Mouse (Mus musculus): ENCODE results near the gene C1qtnf5. TPM values are rescaled to one million over a fixed set of nuclear protein-coding genes. Genes with fewer than 3 reads are reported as not detected.

C1qtnf5 gene
- 7.2 and 7.8 TPM in 2 replicates for polyA plus RNA-seq (2015; fragmentation: Nextera tagmentation; extraction: Ambion mirVana)

DNA sequence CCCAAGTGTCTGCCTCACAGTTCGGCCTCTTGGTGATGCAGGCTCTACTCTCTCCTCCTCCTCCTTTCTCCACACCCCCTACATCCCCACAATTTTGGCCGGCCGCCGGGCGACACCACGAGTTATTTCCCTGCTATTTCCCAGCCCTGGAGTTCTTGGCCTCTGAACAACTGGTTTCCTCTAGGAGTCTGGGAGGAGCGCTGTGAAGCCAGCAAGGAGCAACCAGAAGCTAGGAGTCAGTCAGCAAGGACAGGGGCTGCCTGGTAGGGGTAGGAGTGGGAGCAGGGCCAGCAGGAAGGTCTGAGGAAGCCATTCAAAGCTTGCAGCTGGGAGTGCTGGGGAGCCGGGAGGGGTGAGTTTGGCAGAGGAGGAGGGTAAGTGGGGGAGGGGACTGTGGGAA, at the start of gene C1qtnf5:
TSS of gene C1qtnf5 (plus strand) at position 136 of the 400 bp plus-strand sequence.

DNA sequence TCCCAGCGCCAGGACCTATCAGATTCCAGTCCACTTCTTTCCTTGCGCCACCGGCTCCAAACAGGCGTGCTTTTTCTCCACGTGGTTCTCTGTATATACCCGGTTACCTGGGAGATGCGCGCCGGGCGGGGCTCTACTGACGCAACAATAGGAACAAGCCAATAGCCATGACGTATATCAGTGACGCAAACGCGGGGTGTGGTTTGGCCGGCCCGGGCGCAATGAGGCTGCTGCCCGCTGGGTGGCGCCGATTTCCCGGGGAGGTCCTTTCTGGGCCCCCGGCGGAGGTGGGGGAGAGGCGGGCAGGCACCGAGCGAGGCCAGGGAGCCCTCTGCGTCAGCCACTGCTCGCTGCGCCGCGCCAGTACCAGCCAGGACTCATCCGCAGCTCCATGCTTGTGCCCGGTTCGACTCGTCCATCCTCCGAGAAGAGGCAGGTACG, 40.2 kb upstream of the C1qtnf5 start, which contains the start of gene Usp2:
TSS of gene Usp2 (plus strand) at position 237 of the 441 bp plus-strand sequence.

DNA sequence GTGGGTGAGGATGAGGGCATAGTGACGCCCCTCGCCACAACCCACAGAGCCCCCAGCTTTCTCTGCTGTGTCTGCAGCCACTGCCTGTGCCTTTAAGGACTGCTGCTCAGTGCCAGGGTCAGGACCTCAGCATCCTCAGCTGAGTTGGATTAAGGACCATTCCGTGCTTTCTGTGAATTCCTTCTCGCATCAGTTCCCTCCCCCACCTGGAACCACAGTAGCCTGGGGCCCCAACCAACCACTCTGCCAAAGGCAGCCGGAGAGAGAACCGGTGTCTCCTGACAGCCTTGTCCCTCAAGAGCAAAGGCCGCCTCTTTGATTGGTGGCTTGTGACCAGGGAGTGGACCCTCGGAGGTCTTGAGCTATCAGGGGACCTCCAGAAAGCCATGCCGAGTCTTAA, 5.6 kb upstream of the C1qtnf5 start, which contains the start of gene Mfrp:
TSS of gene Mfrp (plus strand) at position 240 of the 400 bp plus-strand sequence.

DNA sequence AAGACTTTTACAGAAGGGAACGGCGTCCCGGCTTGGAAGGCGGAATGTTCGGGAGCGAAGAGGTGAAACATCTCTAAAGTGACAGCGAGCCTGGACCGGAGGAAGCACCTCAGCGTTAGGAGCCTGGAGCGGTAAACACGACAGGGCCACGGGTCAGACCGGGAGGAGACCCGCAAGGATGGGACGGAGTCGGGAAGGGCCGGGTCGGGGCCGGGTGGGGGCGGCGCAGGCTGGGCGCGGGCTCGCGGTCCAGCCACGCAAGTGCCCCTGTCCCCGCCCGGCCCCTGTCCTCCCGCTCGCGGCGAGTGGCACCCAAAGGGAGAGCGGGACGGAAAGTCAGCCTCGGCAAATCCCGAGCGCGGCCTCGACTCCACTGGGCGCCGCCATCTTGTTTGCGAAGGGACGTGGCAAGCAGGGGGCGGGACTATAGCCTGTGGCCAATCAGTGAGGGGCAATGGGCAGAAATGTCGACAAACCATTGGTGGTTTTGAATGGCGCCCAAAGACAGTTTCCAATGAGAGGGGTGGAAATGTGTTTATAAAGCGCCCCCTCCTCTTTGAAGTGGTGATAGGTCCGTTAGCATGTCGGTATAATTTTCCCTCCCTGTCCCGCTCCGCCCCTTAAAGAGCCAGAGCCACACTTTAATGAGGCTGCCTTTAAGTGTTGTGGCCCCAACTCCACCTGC, 6.2 kb downstream of the C1qtnf5 start, which contains the start of the genes Gm49380 and Rnf26:
TSS of gene Gm49380 (minus strand) at position 396 of the 685 bp plus-strand sequence.
TSS of gene Rnf26 (minus strand) at position 413 of the 685 bp plus-strand sequence.

DNA sequence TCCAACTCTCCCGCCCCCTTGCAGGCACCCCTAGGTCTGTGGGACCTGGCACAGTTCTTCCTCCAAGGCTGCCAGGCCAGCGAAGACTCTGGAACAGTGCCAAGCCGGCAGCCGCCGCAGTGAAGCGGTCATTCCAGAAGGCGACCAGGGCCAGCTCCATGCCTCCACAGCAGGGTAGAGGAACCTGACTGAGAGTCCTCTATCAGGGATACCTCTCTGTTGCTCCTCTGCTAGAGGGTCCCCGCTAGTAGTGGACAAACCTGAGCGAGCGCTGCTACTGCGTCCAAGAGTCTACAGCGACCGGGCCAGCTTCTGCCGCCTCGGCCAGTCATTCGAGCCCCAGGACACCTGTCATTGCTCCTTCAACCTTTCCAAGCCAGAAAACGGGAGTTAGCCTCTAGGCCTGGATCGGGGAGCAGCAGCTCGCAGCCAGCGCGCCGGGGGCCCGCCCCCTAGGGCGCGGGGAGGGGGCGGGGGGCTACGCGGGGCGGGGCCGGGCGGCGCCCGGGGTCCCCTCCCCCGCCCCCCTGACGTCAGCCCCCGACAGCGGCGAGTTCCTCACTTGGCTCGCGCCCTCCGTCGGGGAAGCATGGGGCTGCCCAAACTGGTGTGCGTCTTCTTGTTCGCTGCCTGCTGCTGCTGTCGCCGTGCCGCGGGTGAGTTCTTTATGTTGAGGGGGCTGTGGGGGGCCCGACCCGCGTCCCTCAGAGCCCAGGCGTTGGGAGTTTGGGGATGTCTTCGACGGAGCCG, 27.2 kb downstream of the C1qtnf5 start, which contains the start of gene Mcam:
TSS of gene Mcam (plus strand) at position 369 of the 750 bp plus-strand sequence.

Other genes with a start within 250 kb of the C1qtnf5 start
- gene Thy1, start 63.9 kb upstream of the C1qtnf5 start, polyA plus RNA-seq (2015; fragmentation: Nextera tagmentation; extraction: Ambion mirVana) = 18.1 and 21.7 TPM in 2 replicates
- 5.5 and 5.7 TPM in 2 replicates for gene Usp2, start 40.2 kb upstream of the C1qtnf5 start, polyA plus RNA-seq (2015; fragmentation: Nextera tagmentation; extraction: Ambion mirVana)
- not detected in 2 replicates for gene Mfrp, start 5.5 kb upstream of the C1qtnf5 start, polyA plus RNA-seq (2015; fragmentation: Nextera tagmentation; extraction: Ambion mirVana)
- gene Gm49380, start 6.3 kb downstream of the C1qtnf5 start, polyA plus RNA-seq (2015; fragmentation: Nextera tagmentation; extraction: Ambion mirVana) = not detected in 2 replicates
- gene Rnf26, start 6.3 kb downstream of the C1qtnf5 start, polyA plus RNA-seq (2015; fragmentation: Nextera tagmentation; extraction: Ambion mirVana) = 27.9 and 28.3 TPM in 2 replicates
- 88.6 and 96.6 TPM in 2 replicates for gene Mcam, start 27.2 kb downstream of the C1qtnf5 start, polyA plus RNA-seq (2015; fragmentation: Nextera tagmentation; extraction: Ambion mirVana)
- 7.7 and 7.9 TPM in 2 replicates for gene Cbl, start 126.8 kb downstream of the C1qtnf5 start, polyA plus RNA-seq (2015; fragmentation: Nextera tagmentation; extraction: Ambion mirVana)
- not detected in 2 replicates for gene Ccdc153, start 133.4 kb downstream of the C1qtnf5 start, polyA plus RNA-seq (2015; fragmentation: Nextera tagmentation; extraction: Ambion mirVana)
- not detected in 2 replicates for gene Pdzd3, start 144.2 kb downstream of the C1qtnf5 start, polyA plus RNA-seq (2015; fragmentation: Nextera tagmentation; extraction: Ambion mirVana)
- 11.7 and 13.2 TPM in 2 replicates for gene Nlrx1, start 161.4 kb downstream of the C1qtnf5 start, polyA plus RNA-seq (2015; fragmentation: Nextera tagmentation; extraction: Ambion mirVana)
- gene Abcg4, start 181.4 kb downstream of the C1qtnf5 start, polyA plus RNA-seq (2015; fragmentation: Nextera tagmentation; extraction: Ambion mirVana) = 1.2 and 1.5 TPM in 2 replicates
- 9.8 and 10.6 TPM in 2 replicates for gene Hinfp, start 198.4 kb downstream of the C1qtnf5 start, polyA plus RNA-seq (2015; fragmentation: Nextera tagmentation; extraction: Ambion mirVana)
- gene C2cd2l, start 213.0 kb downstream of the C1qtnf5 start, polyA plus RNA-seq (2015; fragmentation: Nextera tagmentation; extraction: Ambion mirVana) = 9.5 and 10.0 TPM in 2 replicates
- gene Dpagt1, start 218.8 kb downstream of the C1qtnf5 start, polyA plus RNA-seq (2015; fragmentation: Nextera tagmentation; extraction: Ambion mirVana) = 20.0 and 21.4 TPM in 2 replicates
- gene H2afx, start 227.4 kb downstream of the C1qtnf5 start, polyA plus RNA-seq (2015; fragmentation: Nextera tagmentation; extraction: Ambion mirVana) = 62.3 and 83.5 TPM in 2 replicates
- 55.1 and 55.2 TPM in 2 replicates for gene Hmbs, start 237.0 kb downstream of the C1qtnf5 start, polyA plus RNA-seq (2015; fragmentation: Nextera tagmentation; extraction: Ambion mirVana)

All from urinary bladder, postnatal 0 days (tissue).